23 mouse cellular contexts compared by ENCODE assay signal in genomic region chr19:10116641-10117040, GRCm38 (mm10).
"Had no signal": no experiment of that assay in that cellular context is flagged by ENCODE, and none has a peak within 500 bp of the region (broad histone marks: within the 10 kb centered on the region; RNA-seq: fewer than 3 reads in every experiment).

No protein-coding gene starts in this region.

- H3K27ac ChIP-seq: heart, embryonic 10.5 days; hindbrain, embryonic 10.5 days; hindbrain, embryonic 12.5 days; hindbrain, embryonic 14.5 days; intestine, embryonic 15.5 days; layer of hippocampus, adult 2 months; left cerebral cortex, adult 2 months; limb, embryonic 13.5 days; limb, embryonic 15.5 days; liver, embryonic 12.5 days; liver, embryonic 14.5 days had no signal

- H3K4me1 ChIP-seq: heart, embryonic 10.5 days; heart, embryonic 12.5 days; hindbrain, embryonic 12.5 days; intestine, embryonic 15.5 days; limb, embryonic 13.5 days; liver, embryonic 12.5 days had no signal

- H3K9ac ChIP-seq: heart, embryonic 12.5 days; hindbrain, embryonic 12.5 days; hindbrain, embryonic 14.5 days; intestine, embryonic 15.5 days; limb, embryonic 13.5 days; limb, embryonic 15.5 days; liver, embryonic 12.5 days; liver, embryonic 14.5 days had no signal

- H3K4me3 ChIP-seq: heart, embryonic 10.5 days; heart, embryonic 12.5 days; hindbrain, embryonic 10.5 days; hindbrain, embryonic 12.5 days; intestine, embryonic 15.5 days; layer of hippocampus, adult 2 months; left cerebral cortex, adult 2 months; limb, embryonic 13.5 days; limb, embryonic 15.5 days; liver, embryonic 12.5 days had no signal

- H3K4me2 ChIP-seq: heart, embryonic 12.5 days; hindbrain, embryonic 12.5 days; hindbrain, embryonic 14.5 days; intestine, embryonic 15.5 days; limb, embryonic 13.5 days; limb, embryonic 15.5 days; liver, embryonic 12.5 days had no signal

- H3K9me3 ChIP-seq: heart, embryonic 10.5 days; heart, embryonic 12.5 days; hindbrain, embryonic 10.5 days; hindbrain, embryonic 12.5 days; intestine, embryonic 15.5 days; limb, embryonic 13.5 days; limb, embryonic 15.5 days; liver, embryonic 12.5 days had no signal

- DNase-seq: gastrocnemius, postnatal 25 days; heart, postnatal 10 days; heart, postnatal 4 days; kidney, adult 18-20 months; kidney, adult 8-10 months; kidney, postnatal 10 days; kidney, postnatal 25 days; kidney, postnatal 4 days; left cerebral cortex, postnatal 4 days had no signal

- H3K27me3 ChIP-seq: heart, embryonic 12.5 days; hindbrain, embryonic 12.5 days; intestine, embryonic 15.5 days; limb, embryonic 13.5 days; limb, embryonic 15.5 days had no signal

- ATAC-seq: hindbrain, embryonic 16.5 days; inflammation-experienced regulatory T-cells, adult 6 months; liver, embryonic 12.5 days had no signal

- H3K36me3 ChIP-seq: heart, embryonic 10.5 days; heart, embryonic 12.5 days; hindbrain, embryonic 10.5 days; hindbrain, embryonic 12.5 days; intestine, embryonic 15.5 days; limb, embryonic 13.5 days; limb, embryonic 15.5 days; liver, embryonic 12.5 days had no signal
